Mouse (Mus musculus): ENCODE results near the gene Ranbp9. TPM values are rescaled to one million over a fixed set of nuclear protein-coding genes. Genes with fewer than 3 reads are reported as not detected.

The Ranbp9 gene
- total and polyA plus RNA-seq, 3 experiments: 17.1 to 25.9 TPM; not detected in 1

DNA sequence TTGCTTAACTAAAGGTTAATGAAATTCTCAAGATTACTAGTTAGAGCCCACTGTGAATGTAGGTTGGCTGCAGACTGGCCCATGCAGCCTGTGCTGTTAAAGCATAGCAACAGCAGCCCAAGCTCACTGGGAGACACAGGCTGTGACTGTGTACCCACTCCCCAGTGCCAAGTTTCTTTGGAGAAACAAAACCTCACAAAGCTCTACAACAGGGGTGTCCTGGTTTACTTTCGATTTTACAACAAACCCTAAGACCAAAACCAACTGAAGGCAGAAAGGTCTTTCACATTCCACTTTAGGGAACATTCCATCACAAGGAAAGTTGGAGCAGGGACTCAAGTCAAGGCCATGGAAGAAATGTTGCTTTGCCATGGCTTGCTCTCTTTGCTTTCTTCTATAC, 38.5 kb downstream of the Ranbp9 start:
- H3K36me3 ChIP-seq (ENCODE audit: control insufficient read depth in 1 of 2, insufficient read depth in 2 of 2, low read length in 2 of 2): peaks cover 0 to 14% of the 10 kb centered on the region in 2 experiments; a peak in 3 of 4 replicates
- H3K4me1 ChIP-seq (ENCODE audit: control insufficient read depth in 1 of 2, insufficient read depth in 2 of 2, low read length in 2 of 2): peaks cover 6 to 7% of the 10 kb centered on the region in 2 experiments
- no peak for DNase-seq (ENCODE audit: low read depth, low spot score)
- no peaks in the 10 kb centered on the region for H3K27me3 ChIP-seq (ENCODE audit: control insufficient read depth in 1 of 2, insufficient read depth in 2 of 2, low read length in 2 of 2)
- no peaks in the 10 kb centered on the region for H3K9me3 ChIP-seq (replicated peaks; ENCODE audit: insufficient read depth, low read length)
- TF ChIP-seq RCOR1 (IDR thresholded peaks at IDR 0.05; ENCODE audit: low read depth, low read length): no peak
- no peak for TF ChIP-seq JUND (IDR thresholded peaks at IDR 0.05; ENCODE audit: low read depth, low read length)
- TF ChIP-seq MYB (IDR thresholded peaks at IDR 0.05; ENCODE audit: low read depth, low read length): no peak
- no peak for TF ChIP-seq ZKSCAN1 (IDR thresholded peaks at IDR 0.05; ENCODE audit: low read depth, low read length)
- no peak for TF ChIP-seq RAD21 (IDR thresholded peaks at IDR 0.05; ENCODE audit: low read depth, low read length)
- no peak for TF ChIP-seq MAFK (IDR thresholded peaks at IDR 0.05; ENCODE audit: borderline replicate concordance, low read depth, low read length)
- no peak for TF ChIP-seq HCFC1 (IDR thresholded peaks at IDR 0.05; ENCODE audit: low read depth, low read length)
- TF ChIP-seq TBP (IDR thresholded peaks at IDR 0.05; ENCODE audit: low read depth, low read length): no peak
- TF ChIP-seq EP300 (IDR thresholded peaks at IDR 0.05; ENCODE audit: low read depth in 1 of 2, low read length in 2 of 2): no peak
- TF ChIP-seq MYC (IDR thresholded peaks at IDR 0.05; ENCODE audit: low read depth, low read length): no peak
- TF ChIP-seq MAZ (IDR thresholded peaks at IDR 0.05; ENCODE audit: low read depth, low read length): no peak
- H3K27ac ChIP-seq (ENCODE audit: control insufficient read depth, low read depth, low read length): no peak overlapping the region
- H3K9ac ChIP-seq (ENCODE audit: control insufficient read depth, low read depth, low read length, poor library complexity, severe bottlenecking): no peak overlapping the region
- H3K79me2 ChIP-seq (ENCODE audit: control insufficient read depth, insufficient read depth, low read length, poor library complexity): peaks cover 36% of the 10 kb centered on the region
- no peak overlapping the region for H3K4me3 ChIP-seq (ENCODE audit: control insufficient read depth in 1 of 2, insufficient read depth in 1 of 2, low read depth in 2 of 2, low read length in 2 of 2)

DNA sequence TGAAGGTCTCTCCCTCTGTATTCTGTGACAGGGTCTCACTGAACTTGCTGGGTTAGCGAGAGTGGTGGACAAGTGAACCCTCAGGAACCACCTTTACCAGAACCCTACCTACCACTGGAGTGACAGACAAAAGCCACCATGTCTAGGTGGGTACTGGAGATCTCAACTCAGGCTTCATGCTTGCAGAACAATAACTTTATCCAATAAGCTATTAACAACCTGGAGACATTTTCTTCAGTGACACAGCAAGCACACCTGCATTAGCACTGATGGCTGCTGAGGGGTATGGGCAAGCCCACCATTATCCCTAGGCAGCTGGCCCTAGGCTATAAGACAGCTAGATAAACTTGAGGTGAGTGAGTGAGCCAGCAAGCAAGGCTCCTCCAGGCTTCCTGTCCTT, 40.7 kb downstream of the Ranbp9 start:
- H3K9ac ChIP-seq (ENCODE audit: control insufficient read depth, low read depth, low read length, poor library complexity, severe bottlenecking): no peak overlapping the region
- peak; percentile 36 for DNase-seq (ENCODE audit: low read depth, low spot score)
- H3K4me3 ChIP-seq (ENCODE audit: control insufficient read depth in 1 of 2, insufficient read depth in 1 of 2, low read depth in 2 of 2, low read length in 2 of 2): no peak overlapping the region
- no peaks in the 10 kb centered on the region for H3K27me3 ChIP-seq (ENCODE audit: control insufficient read depth in 1 of 2, insufficient read depth in 2 of 2, low read length in 2 of 2)
- H3K79me2 ChIP-seq (ENCODE audit: control insufficient read depth, insufficient read depth, low read length, poor library complexity): peaks cover 36% of the 10 kb centered on the region
- no peak for TF ChIP-seq MYC (IDR thresholded peaks at IDR 0.05; ENCODE audit: low read depth, low read length)
- TF ChIP-seq SMC3 (IDR thresholded peaks at IDR 0.05; ENCODE audit: low read depth, low read length): no peak
- TF ChIP-seq USF1 (IDR thresholded peaks at IDR 0.05; ENCODE audit: low read depth, low read length): no peak
- TF ChIP-seq GABPA (IDR thresholded peaks at IDR 0.05; ENCODE audit: low read depth, low read length): no peak
- H3K36me3 ChIP-seq (ENCODE audit: control insufficient read depth in 1 of 2, insufficient read depth in 2 of 2, low read length in 2 of 2): peaks cover 0 to 14% of the 10 kb centered on the region in 2 experiments; a peak in 3 of 4 replicates
- H3K9me3 ChIP-seq (replicated peaks; ENCODE audit: insufficient read depth, low read length): no peaks in the 10 kb centered on the region
- H3K4me1 ChIP-seq (ENCODE audit: control insufficient read depth in 1 of 2, insufficient read depth in 2 of 2, low read length in 2 of 2): peaks cover 5 to 6% of the 10 kb centered on the region in 2 experiments
- H3K27ac ChIP-seq (ENCODE audit: control insufficient read depth, low read depth, low read length): no peak overlapping the region

DNA sequence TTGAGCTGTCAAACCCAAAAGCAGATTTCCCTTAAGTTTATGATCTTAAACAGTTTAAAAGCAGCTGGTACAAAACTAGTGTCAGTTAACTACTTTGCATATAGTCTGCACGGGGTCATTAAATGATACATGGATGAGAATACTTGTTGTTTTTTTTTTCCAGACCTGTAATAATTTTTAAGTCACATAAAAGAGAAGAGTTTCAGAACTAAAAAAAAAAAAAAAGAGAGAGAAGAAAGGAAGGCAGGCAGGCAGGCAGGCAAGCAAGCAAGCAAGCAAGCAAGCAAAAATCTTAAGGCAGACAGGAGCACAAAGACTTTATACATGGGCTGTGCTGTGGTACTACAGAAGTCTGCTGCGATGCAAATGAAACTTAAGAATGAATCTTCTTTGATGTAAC, 47.7 kb downstream of the Ranbp9 start:
- Histone ChIP-seq H3K79me2 (ENCODE audit: control insufficient read depth, insufficient read depth, low read length, poor library complexity) (peaks cover 13% of the 10 kb centered on the region), H3K27me3 (ENCODE audit: control insufficient read depth in 1 of 2, insufficient read depth in 2 of 2, low read length in 2 of 2) (no peaks in the 10 kb centered on the region), H3K27ac (ENCODE audit: control insufficient read depth, low read depth, low read length) (no peak overlapping the region), H3K9me3 (replicated peaks; ENCODE audit: insufficient read depth, low read length) (no peaks in the 10 kb centered on the region), H3K36me3 (ENCODE audit: control insufficient read depth in 1 of 2, insufficient read depth in 2 of 2, low read length in 2 of 2) (no peaks in the 10 kb centered on the region; a peak in 2 of 4 replicates), H3K4me1 (ENCODE audit: control insufficient read depth in 1 of 2, insufficient read depth in 2 of 2, low read length in 2 of 2) (no peaks in the 10 kb centered on the region), H3K9ac (ENCODE audit: control insufficient read depth, low read depth, low read length, poor library complexity, severe bottlenecking) (no peak overlapping the region), H3K4me3 (ENCODE audit: control insufficient read depth in 1 of 2, insufficient read depth in 1 of 2, low read depth in 2 of 2, low read length in 2 of 2) (no peak overlapping the region)
- DNase-seq (ENCODE audit: low read depth, low spot score): no peak
- TF ChIP-seq UBTF (IDR thresholded peaks at IDR 0.05; ENCODE audit: borderline replicate concordance, insufficient read depth, low read depth, low read length): no peak
